Mouse (Mus musculus) testis, adult 10 weeks (tissue): ENCODE results near the gene B020004J07Rik. TPM values are rescaled to one million over a fixed set of nuclear protein-coding genes. Genes with fewer than 3 reads are reported as not detected.

ENCODE experiments used
- polyA plus RNA-seq: library from polyadenylated mRNA; stranded (reverse); fragments of 350-450 nt; fragmentation: Illumina TruSeq; extraction: RNeasy Lipid Tissue Mini Kit (QIAGEN cat#74804); gene quantifications from one replicate; pipeline ENCODE4 v1.2.3, GENCODE M21; 2014; ENCODE audit warnings: low read depth, low replicate concordance

B020004J07Rik gene
- not detected for polyA plus RNA-seq

GRCm38 (mm10) chr4:101843923-101844322 lies at the start of gene B020004J07Rik:
Gene B020004J07Rik (minus strand): TSS chr4:101844023.

Other genes with a start within 250 kb of the B020004J07Rik start
- gene Leprot, start 196.3 kb downstream of the B020004J07Rik start, polyA plus RNA-seq = 20.3 TPM
- gene Lepr, start 126.6 kb downstream of the B020004J07Rik start, polyA plus RNA-seq = 1.6 TPM
- gene C130073F10Rik, start 49.8 kb upstream of the B020004J07Rik start, polyA plus RNA-seq = not detected
- gene Gm12800, start 65.1 kb upstream of the B020004J07Rik start, polyA plus RNA-seq = not detected
- not detected for gene Gm12794, start 96.4 kb upstream of the B020004J07Rik start, polyA plus RNA-seq
- gene Gm12790, start 137.0 kb upstream of the B020004J07Rik start, polyA plus RNA-seq = not detected
- gene Gm12789, start 142.6 kb upstream of the B020004J07Rik start, polyA plus RNA-seq = not detected
- gene Pde4b, start 243.5 kb upstream of the B020004J07Rik start, polyA plus RNA-seq = 16.0 TPM